ENCODE assay signal across 8 mouse cellular contexts in genomic region chr8:34325841-34326613, GRCm38 (mm10).
DNase-seq lines count a peak whose midpoint lies in the region; ATAC-seq lines count a peak whose summit lies in the region.

No protein-coding gene starts in this region.

- peak overlapping the region; percentile 29; the same call in 1 of the 2 replicates for H3K9ac ChIP-seq in kidney, embryonic 16.5 days (replicated peaks; ENCODE audit: low read length)
- H3K9ac ChIP-seq in limb, embryonic 12.5 days (replicated peaks): peak overlapping the region; percentile 45

- peak overlapping the region; percentile 58 for H3K4me2 ChIP-seq in kidney, embryonic 16.5 days (replicated peaks; ENCODE audit: low read depth, low read length)
- peak overlapping the region; percentile 81 for H3K4me2 ChIP-seq in limb, embryonic 12.5 days

- peaks cover 11% of the 10 kb centered on the region for H3K4me1 ChIP-seq in kidney, embryonic 16.5 days (ENCODE audit: insufficient read depth, low read length)
- H3K4me1 ChIP-seq in limb, embryonic 12.5 days (replicated peaks): peaks cover 13% of the 10 kb centered on the region

- peak overlapping the region; percentile 34 for H3K4me3 ChIP-seq in kidney, embryonic 16.5 days (ENCODE audit: low read length)
- peak overlapping the region; percentile 38 for H3K4me3 ChIP-seq in limb, embryonic 12.5 days (replicated peaks)

- no peaks in the 10 kb centered on the region for H3K27me3 ChIP-seq in kidney, embryonic 16.5 days (ENCODE audit: insufficient read depth, low read length)
- peaks cover 26% of the 10 kb centered on the region for H3K27me3 ChIP-seq in limb, embryonic 12.5 days

- DNase-seq in kidney, adult 8-10 months: no peak
- peak; percentile 18 for DNase-seq in cerebellum, adult 9-11 months
- peak; percentile 28 for DNase-seq in forelimb bud, embryonic 11.5 days (ENCODE audit: low read depth, low spot score)
- DNase-seq in right cerebral cortex, adult 2 months (ENCODE audit: low spot score in 2 of 2): peak; percentile 40 to 43
- DNase-seq in gastrocnemius, postnatal 10 days: no peak
- DNase-seq in spleen, postnatal 36 days (ENCODE audit: low spot score in 2 of 2): no peak

- no peaks in the 10 kb centered on the region for H3K9me3 ChIP-seq in kidney, embryonic 16.5 days (ENCODE audit: low read length)
- no peaks in the 10 kb centered on the region for H3K9me3 ChIP-seq in limb, embryonic 12.5 days

- no peak overlapping the region for H3K27ac ChIP-seq in kidney, embryonic 16.5 days (ENCODE audit: low read length)
- H3K27ac ChIP-seq in limb, embryonic 12.5 days: no peak overlapping the region

- 3% methylated on average over 14 of the region's 17 CpGs for WGBS in kidney, embryonic 16.5 days
- WGBS in limb, embryonic 12.5 days: 1% methylated on average over 16 of the region's 17 CpGs

- ATAC-seq in kidney, embryonic 16.5 days (ENCODE audit: low FRiP score, low TSS enrichment): no peak; the same call in 1 of the 2 replicates
- no peak for ATAC-seq in limb, embryonic 12.5 days (ENCODE audit: insufficient number of reproducible peaks, insufficient read depth, low FRiP score, low TSS enrichment, low read depth)

- no peaks in the 10 kb centered on the region for H3K36me3 ChIP-seq in kidney, embryonic 16.5 days (ENCODE audit: insufficient read depth, low read length)
- no peaks in the 10 kb centered on the region for H3K36me3 ChIP-seq in limb, embryonic 12.5 days

Comparison
In these comparisons a context has a peak if more than half of its experiments do, and no peak if none do; other contexts are left out.
1. DNase-seq: peak in cerebellum, adult 9-11 months (single experiment), forelimb bud, embryonic 11.5 days (single experiment) and right cerebral cortex, adult 2 months (2 of 2); none in kidney, adult 8-10 months (0 of 2), gastrocnemius, postnatal 10 days (single experiment) and spleen, postnatal 36 days (0 of 2).